Mouse (Mus musculus): Measurements from ENCODE around the gene Alkbh4.

- TF ChIP-seq CTCF (IDR thresholded peaks at IDR 0.05) (no peak), POLR2A (IDR thresholded peaks at IDR 0.05; ENCODE audit: insufficient read depth, low read depth, low read length) (no peak), EP300 (IDR thresholded peaks at IDR 0.05; ENCODE audit: insufficient read depth, low read depth, low read length) (no peak)
Measured at GRCm38 (mm10) chr5:136155399-136155798, 19.5 kb downstream of the Alkbh4 start.

All from heart, adult 2 months (tissue).